Mouse (Mus musculus) brain, embryonic 14.5 days (tissue): Measurements from ENCODE around the gene Zmiz2.

Source experiments
- CTCF ChIP-seq: fragments of 200-500 bp; IDR thresholded peaks from 2 replicates; pipeline ENCODE4 v1.5.1; 2012; ENCODE audit warnings: inconsistent platforms, mild to moderate bottlenecking, moderate library complexity, borderline replicate concordance; ENCODE audit not compliant: insufficient read depth, insufficient read length; ENCODE audit errors: extremely low read depth
- POLR2A ChIP-seq: fragments of 200-500 bp; IDR thresholded peaks from 2 replicates; pipeline ENCODE4 v1.6.1; 2012; ENCODE audit warnings: mild to moderate bottlenecking, inconsistent platforms, borderline replicate concordance; ENCODE audit not compliant: poor library complexity, insufficient read depth, insufficient read length, severe bottlenecking; ENCODE audit errors: extremely low read depth

- TF ChIP-seq CTCF (no peak), POLR2A (no peak)
Observed at GRCm38 (mm10) chr11:6430186-6430585, 41.3 kb downstream of the Zmiz2 start.
